Mouse (Mus musculus) midbrain, embryonic 14.5 days (tissue): ENCODE results near the gene Slc23a3. TPM values are rescaled to one million over a fixed set of nuclear protein-coding genes. Genes with fewer than 3 reads are reported as not detected.

Source experiments
- ATAC-seq: fragments of 200-750 bp; cut with Nextera tagmentation; 2 replicates; pipeline ENCODE4 v1.8.0; 2017; ENCODE audit warnings: moderate number of reproducible peaks, moderate library complexity; ENCODE audit not compliant: low FRiP score, low TSS enrichment
- DNase-seq: peaks from one replicate; pipeline ENCODE4 v3.0.0-alpha.2; 2015
- H3K27ac ChIP-seq: fragments of 300-500 bp; sonication (generic); replicated peaks from 2 replicates; pipeline ENCODE4 v1.5.1; 2014; ENCODE audit warnings: mild to moderate bottlenecking, low read depth, low read length, moderate library complexity
- H3K27me3 ChIP-seq: fragments of 300-500 bp; sonication (generic); 2 replicates; pipeline ENCODE4 v1.6.1; 2014; ENCODE audit warnings: low read length, control low read depth, mixed read lengths; ENCODE audit not compliant: control insufficient read depth, insufficient read depth
- H3K36me3 ChIP-seq: fragments of 300-500 bp; sonication (generic); 2 replicates; pipeline ENCODE4 v1.6.1; 2014; ENCODE audit warnings: low read length, control low read depth; ENCODE audit not compliant: control insufficient read depth, insufficient read depth
- H3K4me1 ChIP-seq: fragments of 300-500 bp; sonication (generic); 2 replicates; pipeline ENCODE4 v1.6.1; 2014; ENCODE audit warnings: mild to moderate bottlenecking, antibody characterized with exemption, low read length, control low read depth; ENCODE audit not compliant: control insufficient read depth, insufficient read depth
- H3K4me2 ChIP-seq: fragments of 300-500 bp; sonication (generic); 2 replicates; pipeline ENCODE4 v1.6.1; 2014; ENCODE audit warnings: mild to moderate bottlenecking, low read length, moderate library complexity
- H3K4me3 ChIP-seq: fragments of 300-500 bp; sonication (generic); replicated peaks from 2 replicates; pipeline ENCODE4 v1.5.1; 2014; ENCODE audit warnings: low read depth, low read length
- H3K9ac ChIP-seq: fragments of 300-500 bp; sonication (generic); replicated peaks from 2 replicates; pipeline ENCODE4 v1.6.1; 2014; ENCODE audit warnings: mild to moderate bottlenecking, low read length, moderate library complexity
- H3K9me3 ChIP-seq: fragments of 300-500 bp; sonication (generic); 2 replicates; pipeline ENCODE4 v1.6.1; 2016; ENCODE audit warnings: low read length, control low read depth, mixed read lengths; ENCODE audit not compliant: control insufficient read depth
- WGBS: fragments of 180-500 bp; shearing (Covaris S2); extraction: QIAGEN DNeasy Blood & Tissue Kit; methylation state at CpG from one replicate; pipeline ENCODE4 v1.1.7; 2014; 5-methylcytosine and 5-hydroxymethylcytosine counted together
- polyA plus RNA-seq: library from polyadenylated mRNA; unstranded; fragments of >200 nt; fragmentation: Nextera tagmentation; extraction: Ambion mirVana; gene quantifications from 2 replicates; pipeline ENCODE4 v1.2.1, GENCODE M21; 2014

The Slc23a3 gene
- polyA plus RNA-seq, 1 experiment from 2014 or later: not detected

- peaks cover 7% of the 10 kb centered on the region for H3K4me1 ChIP-seq
- H3K4me2 ChIP-seq: peak overlapping the region; percentile 72
- DNase-seq (no peak), ATAC-seq (peak; percentile 25; the same call in 1 of the 2 replicates)
- 9% methylated on average over 7 of the region's 7 CpGs for WGBS
- H3K9me3 ChIP-seq: no peaks in the 10 kb centered on the region
- no peaks in the 10 kb centered on the region for H3K27me3 ChIP-seq
- H3K9ac ChIP-seq: peak overlapping the region; percentile 34; the same call in 1 of the 2 replicates
- peaks cover 31% of the 10 kb centered on the region for H3K36me3 ChIP-seq
- H3K4me3 ChIP-seq: peak overlapping the region; percentile 77
- H3K27ac ChIP-seq: peak overlapping the region; percentile 85
Observed at GRCm38 (mm10) chr1:75168093-75168471, 34.4 kb upstream of the Slc23a3 start.

- Histone ChIP-seq H3K36me3 (no peaks in the 10 kb centered on the region), H3K9ac (no peak overlapping the region), H3K9me3 (no peaks in the 10 kb centered on the region), H3K27me3 (no peaks in the 10 kb centered on the region), H3K4me2 (no peak overlapping the region), H3K4me1 (no peaks in the 10 kb centered on the region), H3K27ac (no peak overlapping the region), H3K4me3 (no peak overlapping the region)
- 79% methylated on average over 4 of the region's 4 CpGs for WGBS
- ATAC-seq (no peak), DNase-seq (no peak)
Observed at GRCm38 (mm10) chr1:75160256-75160617, 26.5 kb upstream of the Slc23a3 start.

- H3K4me2 ChIP-seq: no peak overlapping the region
- DNase-seq (no peak), ATAC-seq (no peak)
- no peak overlapping the region for H3K27ac ChIP-seq
- no peaks in the 10 kb centered on the region for H3K9me3 ChIP-seq
- 70% methylated on average over 5 of the region's 5 CpGs for WGBS
- H3K9ac ChIP-seq: no peak overlapping the region
- no peaks in the 10 kb centered on the region for H3K36me3 ChIP-seq
- H3K4me3 ChIP-seq: no peak overlapping the region
- H3K27me3 ChIP-seq: no peaks in the 10 kb centered on the region
- no peaks in the 10 kb centered on the region for H3K4me1 ChIP-seq
Observed at GRCm38 (mm10) chr1:75159540-75160255, 26.0 kb upstream of the Slc23a3 start.

GRCm38 (mm10) chr1:75158990-75159389 lies 25.3 kb upstream of the Slc23a3 start:
- Histone ChIP-seq H3K4me2 (no peak overlapping the region), H3K27me3 (no peaks in the 10 kb centered on the region), H3K36me3 (no peaks in the 10 kb centered on the region), H3K4me3 (no peak overlapping the region), H3K27ac (no peak overlapping the region), H3K9me3 (no peaks in the 10 kb centered on the region), H3K9ac (no peak overlapping the region), H3K4me1 (no peaks in the 10 kb centered on the region)
- DNase-seq (no peak), ATAC-seq (no peak)

GRCm38 (mm10) chr1:75155837-75156236 lies 22.1 kb upstream of the Slc23a3 start:
- ATAC-seq: no peak
- Histone ChIP-seq H3K4me3 (no peak overlapping the region), H3K4me1 (no peaks in the 10 kb centered on the region), H3K4me2 (no peak overlapping the region), H3K27ac (no peak overlapping the region), H3K27me3 (no peaks in the 10 kb centered on the region), H3K36me3 (no peaks in the 10 kb centered on the region), H3K9ac (no peak overlapping the region), H3K9me3 (no peaks in the 10 kb centered on the region)
- no peak for DNase-seq
- 72% methylated on average over 3 of the region's 3 CpGs for WGBS

GRCm38 (mm10) chr1:75148727-75149126 lies 15.0 kb upstream of the Slc23a3 start:
- Histone ChIP-seq H3K4me1 (peaks cover 4% of the 10 kb centered on the region; the same call in 1 of the 2 replicates), H3K9me3 (no peaks in the 10 kb centered on the region), H3K4me3 (no peak overlapping the region), H3K27ac (no peak overlapping the region), H3K9ac (no peak overlapping the region), H3K36me3 (peaks cover 50% of the 10 kb centered on the region), H3K27me3 (no peaks in the 10 kb centered on the region), H3K4me2 (no peak overlapping the region)
- no peak for DNase-seq
- no peak for ATAC-seq
- 91% methylated on average over 4 of the region's 4 CpGs for WGBS

- DNase-seq (no peak), ATAC-seq (no peak)
- H3K4me1 ChIP-seq: peaks cover 7% of the 10 kb centered on the region; the same call in 1 of the 2 replicates
- no peaks in the 10 kb centered on the region for H3K9me3 ChIP-seq
- no peak overlapping the region for H3K4me2 ChIP-seq
- no peak overlapping the region for H3K9ac ChIP-seq
- no peaks in the 10 kb centered on the region for H3K27me3 ChIP-seq
- 82% methylated on average over 7 of the region's 7 CpGs for WGBS
- no peak overlapping the region for H3K27ac ChIP-seq
- peaks cover 50% of the 10 kb centered on the region for H3K36me3 ChIP-seq
- no peak overlapping the region for H3K4me3 ChIP-seq
Observed at GRCm38 (mm10) chr1:75147411-75148135, 13.9 kb upstream of the Slc23a3 start.

- Histone ChIP-seq H3K27me3 (no peaks in the 10 kb centered on the region), H3K9ac (no peak overlapping the region), H3K4me1 (peaks cover 12% of the 10 kb centered on the region), H3K36me3 (peaks cover 50% of the 10 kb centered on the region), H3K9me3 (no peaks in the 10 kb centered on the region), H3K4me2 (no peak overlapping the region), H3K27ac (no peak overlapping the region), H3K4me3 (no peak overlapping the region)
- WGBS: 95% methylated on average over 3 of the region's 3 CpGs
- DNase-seq (no peak), ATAC-seq (no peak)
Observed at GRCm38 (mm10) chr1:75145589-75145988, 11.9 kb upstream of the Slc23a3 start.
